Mouse (Mus musculus) olfactory bulb, adult 2 months (tissue): ENCODE measurements around the gene Ruvbl2.

Experiments used
- CTCF ChIP-seq: fragments of 200-500 bp; IDR thresholded peaks from 2 replicates; pipeline ENCODE4 v1.5.1; 2012; ENCODE audit warnings: low read depth, mild to moderate bottlenecking, low read length, moderate library complexity; ENCODE audit not compliant: insufficient read depth
- POLR2A ChIP-seq: fragments of 200-500 bp; IDR thresholded peaks from 2 replicates; pipeline ENCODE4 v1.6.1; 2012; ENCODE audit warnings: mild to moderate bottlenecking, low read depth, low read length, moderate library complexity; ENCODE audit not compliant: insufficient read depth

DNA sequence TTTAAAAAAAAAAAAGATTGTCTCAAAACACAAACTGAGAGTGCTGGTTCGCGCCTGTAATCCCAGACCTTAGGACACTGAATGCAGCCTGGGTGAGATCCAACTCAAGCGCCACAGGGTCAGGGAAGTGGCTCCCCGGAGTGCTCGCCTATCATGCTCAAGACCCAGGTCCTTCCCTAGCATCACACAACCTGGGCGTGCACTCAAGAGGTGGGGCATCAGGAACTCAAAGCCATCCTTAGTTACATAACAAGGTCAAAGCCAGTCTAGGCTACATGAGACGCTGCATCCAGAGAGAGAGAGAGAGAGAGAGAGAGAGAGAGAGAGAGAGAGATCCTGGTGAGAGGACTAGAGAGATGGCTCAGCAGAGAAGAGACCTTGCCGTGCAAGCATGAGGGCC is 11.3 kb downstream of the Ruvbl2 start:
- TF ChIP-seq CTCF, result no peak
- TF ChIP-seq POLR2A, result no peak
